Mouse (Mus musculus) neural tube, embryonic 11.5 days (tissue): ENCODE measurements at regions not wholly inside any gene's neighbourhood (a gene's known extent, or its start where the extent isn't known, plus 50 kb on each side); places are given as distances from the start of the nearest gene placed in this dataset.

Experiments used
- ATAC-seq: fragments of 200-750 bp; cut with Nextera tagmentation; 2 replicates; pipeline ENCODE4 v1.8.0; 2017; ENCODE audit warnings: moderate number of reproducible peaks, mild to moderate bottlenecking, moderate TSS enrichment, moderate library complexity; ENCODE audit not compliant: insufficient read depth, low FRiP score, low TSS enrichment
- DNase-seq: peaks from one replicate; pipeline ENCODE4 v3.0.0-alpha.2; 2015; ENCODE audit warnings: low spot score
- H3K27ac ChIP-seq: fragments of 300-500 bp; sonication (generic); 2 replicates; pipeline ENCODE4 v1.5.1; 2014; ENCODE audit warnings: low read depth, mild to moderate bottlenecking, low read length
- H3K27me3 ChIP-seq: fragments of 300-500 bp; sonication (generic); 2 replicates; pipeline ENCODE4 v1.6.1; 2014; ENCODE audit warnings: mild to moderate bottlenecking, low read length, mixed read lengths; ENCODE audit not compliant: control insufficient read depth, insufficient read depth
- H3K36me3 ChIP-seq: fragments of 300-500 bp; sonication (generic); 2 replicates; pipeline ENCODE4 v1.6.1; 2014; ENCODE audit warnings: mild to moderate bottlenecking, low read length, moderate library complexity, mixed read lengths; ENCODE audit not compliant: control insufficient read depth, insufficient read depth
- H3K4me1 ChIP-seq: fragments of 300-500 bp; sonication (generic); 2 replicates; pipeline ENCODE4 v1.6.1; 2014; ENCODE audit warnings: low read length, mixed read lengths; ENCODE audit not compliant: control insufficient read depth, insufficient read depth
- H3K4me2 ChIP-seq: fragments of 300-500 bp; sonication (generic); 2 replicates; pipeline ENCODE4 v1.6.1; 2014; ENCODE audit warnings: low read depth, mild to moderate bottlenecking, moderate library complexity
- H3K4me3 ChIP-seq: fragments of 300-500 bp; sonication (generic); 2 replicates; pipeline ENCODE4 v1.5.1; 2014; ENCODE audit warnings: low read depth, low read length
- H3K9ac ChIP-seq: fragments of 300-500 bp; sonication (generic); 2 replicates; pipeline ENCODE4 v1.6.1; 2014; ENCODE audit warnings: mild to moderate bottlenecking, low read length
- H3K9me3 ChIP-seq: fragments of 300-500 bp; sonication (generic); 2 replicates; pipeline ENCODE4 v1.6.1; 2016; ENCODE audit warnings: low read length; ENCODE audit not compliant: control insufficient read depth
- WGBS: fragments of 180-500 bp; shearing (Covaris S2); extraction: QIAGEN DNeasy Blood & Tissue Kit; methylation state at CpG from one replicate; pipeline ENCODE4 v1.1.7; 2014; 5-methylcytosine and 5-hydroxymethylcytosine counted together

- no peak overlapping the region for H3K4me2 ChIP-seq
- no peaks in the 10 kb centered on the region for H3K4me1 ChIP-seq
- H3K27ac ChIP-seq: no peak overlapping the region
- DNase-seq (no peak), ATAC-seq (no peak)
- H3K36me3 ChIP-seq: no peaks in the 10 kb centered on the region
- H3K9me3 ChIP-seq: no peaks in the 10 kb centered on the region; the same call in 1 of the 2 replicates
- no peaks in the 10 kb centered on the region for H3K27me3 ChIP-seq
- H3K9ac ChIP-seq: no peak overlapping the region
- WGBS: 90% methylated on average over 8 of the region's 8 CpGs
- no peak overlapping the region for H3K4me3 ChIP-seq
Measured at GRCm38 (mm10) chr13:70156975-70157588, 354.9 kb downstream of the Med10 start.

- Histone ChIP-seq H3K27me3 (no peaks in the 10 kb centered on the region), H3K4me2 (no peak overlapping the region), H3K4me1 (no peaks in the 10 kb centered on the region), H3K4me3 (no peak overlapping the region), H3K27ac (no peak overlapping the region), H3K36me3 (no peaks in the 10 kb centered on the region), H3K9ac (no peak overlapping the region), H3K9me3 (no peaks in the 10 kb centered on the region; the same call in 1 of the 2 replicates)
- no peak for DNase-seq
- no peak for ATAC-seq
- WGBS: 82% methylated on average over 3 of the region's 3 CpGs
Measured at GRCm38 (mm10) chr13:70159065-70159464, 356.9 kb downstream of the Med10 start.

GRCm38 (mm10) chr13:70159604-70160003, 357.4 kb downstream of the Med10 start:
- Histone ChIP-seq H3K27ac (no peak overlapping the region), H3K4me1 (no peaks in the 10 kb centered on the region), H3K9ac (no peak overlapping the region), H3K4me3 (no peak overlapping the region), H3K4me2 (no peak overlapping the region), H3K27me3 (no peaks in the 10 kb centered on the region), H3K36me3 (no peaks in the 10 kb centered on the region), H3K9me3 (no peaks in the 10 kb centered on the region)
- 84% methylated on average over 6 of the region's 6 CpGs for WGBS
- no peak for DNase-seq
- ATAC-seq: no peak

- Histone ChIP-seq H3K36me3 (no peaks in the 10 kb centered on the region), H3K4me3 (no peak overlapping the region), H3K27me3 (no peaks in the 10 kb centered on the region), H3K9me3 (no peaks in the 10 kb centered on the region), H3K9ac (no peak overlapping the region), H3K4me1 (no peaks in the 10 kb centered on the region), H3K27ac (no peak overlapping the region), H3K4me2 (no peak overlapping the region)
- WGBS: 78% methylated on average over 4 of the region's 4 CpGs
- DNase-seq (no peak), ATAC-seq (no peak; the same call in 1 of the 2 replicates)
Measured at GRCm38 (mm10) chr13:70162115-70162514, 359.9 kb downstream of the Med10 start.

- Histone ChIP-seq H3K27ac (no peak overlapping the region), H3K4me3 (no peak overlapping the region), H3K36me3 (no peaks in the 10 kb centered on the region), H3K4me2 (no peak overlapping the region), H3K9ac (no peak overlapping the region), H3K27me3 (no peaks in the 10 kb centered on the region), H3K9me3 (no peaks in the 10 kb centered on the region), H3K4me1 (no peaks in the 10 kb centered on the region)
- ATAC-seq: no peak
- 87% methylated on average over 15 of the region's 15 CpGs for WGBS
- no peak for DNase-seq
Measured at GRCm38 (mm10) chr13:70165511-70166225, 363.5 kb downstream of the Med10 start.

GRCm38 (mm10) chr13:70167747-70168146, 365.6 kb downstream of the Med10 start:
- Histone ChIP-seq H3K4me3 (no peak overlapping the region), H3K9ac (no peak overlapping the region)

GRCm38 (mm10) chr13:70168906-70169305, 366.7 kb downstream of the Med10 start:
- H3K9me3 ChIP-seq: no peaks in the 10 kb centered on the region
- DNase-seq (no peak), ATAC-seq (no peak)
- H3K36me3 ChIP-seq: no peaks in the 10 kb centered on the region
- WGBS: 92% methylated on average over 3 of the region's 3 CpGs
- no peak overlapping the region for H3K9ac ChIP-seq
- no peak overlapping the region for H3K4me3 ChIP-seq
- H3K4me2 ChIP-seq: no peak overlapping the region
- H3K27ac ChIP-seq: no peak overlapping the region
- no peaks in the 10 kb centered on the region for H3K27me3 ChIP-seq
- H3K4me1 ChIP-seq: no peaks in the 10 kb centered on the region

More at GRCm38 (mm10) chr13:70167747-70168146, 365.6 kb downstream of the Med10 start:
- no peaks in the 10 kb centered on the region for H3K9me3 ChIP-seq
- no peaks in the 10 kb centered on the region for H3K36me3 ChIP-seq
- no peak overlapping the region for H3K27ac ChIP-seq
- ATAC-seq: no peak
- H3K27me3 ChIP-seq: no peaks in the 10 kb centered on the region
- H3K4me2 ChIP-seq: no peak overlapping the region
- DNase-seq: no peak
- no peaks in the 10 kb centered on the region for H3K4me1 ChIP-seq
- WGBS: 90% methylated on average over 4 of the region's 4 CpGs

- no peak overlapping the region for H3K9ac ChIP-seq
- no peaks in the 10 kb centered on the region for H3K4me1 ChIP-seq
- no peaks in the 10 kb centered on the region for H3K27me3 ChIP-seq
- no peak for DNase-seq
- no peak for ATAC-seq
- H3K4me3 ChIP-seq: no peak overlapping the region
- H3K9me3 ChIP-seq: no peaks in the 10 kb centered on the region
- H3K4me2 ChIP-seq: no peak overlapping the region
- no peaks in the 10 kb centered on the region for H3K36me3 ChIP-seq
- 88% methylated on average over 2 of the region's 2 CpGs for WGBS
- H3K27ac ChIP-seq: no peak overlapping the region
Measured at GRCm38 (mm10) chr13:70177066-70177465, 374.9 kb downstream of the Med10 start.

- Histone ChIP-seq H3K4me1 (no peaks in the 10 kb centered on the region), H3K4me3 (no peak overlapping the region), H3K9ac (no peak overlapping the region), H3K4me2 (no peak overlapping the region), H3K27ac (peak overlapping the region; percentile 35; the same call in 1 of the 2 replicates), H3K9me3 (no peaks in the 10 kb centered on the region), H3K36me3 (no peaks in the 10 kb centered on the region), H3K27me3 (no peaks in the 10 kb centered on the region)
- ATAC-seq (peak; percentile 67; the same call in 1 of the 2 replicates), DNase-seq (no peak)
- 33% methylated on average over 8 of the region's 8 CpGs for WGBS
Measured at GRCm38 (mm10) chr13:70178073-70178491, 375.9 kb downstream of the Med10 start.
